Mouse (Mus musculus) T-helper 2 cell (primary cell): ENCODE results near the gene Ylpm1.

Experiments used
- in situ Hi-C: fragments of 300-600 bp; cut with MboI, MseI; formaldehyde crosslinking; loops from one replicate; pipeline ENCODE4 v1.15.1; 2025; ENCODE audit warnings: high pct_unique_total_duplicates

Gene Ylpm1

GRCm38 (mm10) chr12:85110011-85110697 is 114.0 kb downstream of the Ylpm1 start:
- in situ Hi-C loops, result no loop called here

DNA sequence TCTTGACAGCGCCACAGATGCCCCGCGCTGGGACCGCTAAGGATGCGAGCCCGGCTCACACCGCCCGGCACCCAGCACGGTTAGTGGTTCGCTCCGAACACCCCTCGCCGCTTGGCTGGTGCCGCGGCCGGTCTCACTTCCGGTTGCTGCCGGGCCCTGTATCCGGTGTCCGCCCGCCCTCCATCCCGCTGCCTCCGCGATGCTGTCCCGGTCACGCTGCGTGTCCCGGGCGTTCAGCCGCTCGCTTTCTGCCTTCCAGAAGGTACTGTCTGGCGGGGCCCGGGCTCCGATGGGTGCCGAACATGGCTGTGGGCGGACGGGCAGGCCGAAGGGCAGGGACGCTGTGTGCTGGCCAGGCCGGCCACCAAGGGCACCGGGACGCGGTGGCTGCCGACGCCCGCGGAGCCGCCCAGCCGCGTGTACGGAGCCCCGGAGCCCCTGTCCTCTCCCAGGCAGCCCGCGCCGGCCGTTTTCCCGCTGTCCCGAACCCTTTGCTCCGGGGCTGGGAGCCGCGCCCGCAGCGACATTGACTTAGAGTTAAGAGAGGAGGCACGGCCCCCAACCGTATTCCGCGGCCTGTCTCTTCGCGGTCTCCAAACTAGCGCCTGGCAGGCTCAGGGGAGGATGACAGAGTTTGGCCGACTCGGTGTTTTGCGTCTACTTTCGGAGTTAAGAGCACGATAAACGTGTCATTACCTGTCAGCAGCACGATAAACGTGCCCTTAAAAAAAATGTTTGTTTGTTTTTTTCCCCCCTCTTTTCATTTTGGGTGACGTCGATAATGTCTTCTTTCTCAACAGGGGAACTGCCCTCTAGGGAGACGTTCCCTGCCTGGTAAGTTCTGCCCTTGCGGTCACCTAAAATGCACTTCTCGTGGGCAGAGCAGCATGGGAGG is 114.8 kb downstream of the Ylpm1 start, which contains the start of the genes Prox2 and Dlst:
Gene Prox2, minus strand, starts transcription at position 62 of the 895 bp plus-strand sequence.
Gene Dlst, plus strand, starts transcription at position 136 of the 895 bp plus-strand sequence.
- in situ Hi-C loops, result no loop called here

GRCm38 (mm10) chr12:85112550-85113251 is 116.6 kb downstream of the Ylpm1 start:
- in situ Hi-C loops, result no loop called here

DNA sequence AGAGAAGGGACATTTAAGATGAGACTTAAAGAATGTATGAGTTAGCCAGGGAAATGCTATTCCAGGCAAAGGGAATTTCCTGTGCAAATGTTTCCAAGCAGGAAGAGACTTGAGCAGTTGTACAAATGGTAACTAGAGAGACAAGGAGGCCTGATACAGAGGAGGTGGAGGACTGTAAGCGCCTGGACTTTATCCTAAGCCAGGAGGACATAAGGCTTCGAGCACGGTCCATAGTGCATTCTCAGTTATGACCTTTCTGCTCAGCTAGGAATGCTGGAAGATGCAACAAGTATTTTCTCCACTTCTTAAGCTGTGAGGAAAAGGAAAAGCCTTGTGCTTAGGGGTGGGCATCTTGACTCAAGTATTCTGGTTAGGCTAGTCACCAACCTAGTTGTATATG is 117.2 kb downstream of the Ylpm1 start:
- in situ Hi-C loops, result no loop called here

- in situ Hi-C loops, result no loop called here
Measured at GRCm38 (mm10) chr12:85113917-85114316, 117.8 kb downstream of the Ylpm1 start.

DNA sequence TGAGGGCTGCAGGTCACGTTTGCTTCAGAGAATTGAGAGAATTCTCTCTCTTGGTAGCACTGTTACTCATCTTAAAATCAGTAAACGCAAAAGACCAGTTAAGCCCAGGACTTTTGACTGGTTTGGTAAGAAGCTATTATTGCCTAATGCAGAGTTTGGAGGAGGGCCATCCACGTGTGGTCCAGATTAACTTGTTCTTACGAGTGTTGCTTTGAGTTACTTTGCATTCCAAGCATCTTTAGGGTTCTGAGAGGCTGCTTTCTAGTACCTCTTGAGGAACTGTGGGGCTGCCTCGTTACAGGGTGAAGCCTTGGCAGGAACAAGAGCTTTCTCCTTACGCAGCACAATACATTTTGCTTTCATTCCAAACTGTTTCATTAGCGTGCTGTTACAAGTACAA is 119.6 kb downstream of the Ylpm1 start:
- in situ Hi-C loops, result no loop called here
